Mouse (Mus musculus) c-Kit-negative CD71-positive TER-119-positive erythroid progenitor cells, embryonic 14.5 days (primary cell): ENCODE results near the gene Acvr1b.
A peak's percentile ranks its signal among the peaks of the same experiment; 100 is the strongest.

ENCODE experiments used
- DNase-seq: peaks from one replicate; pipeline ENCODE4 v3.0.0-alpha.2; 2013; ENCODE audit warnings: low read depth, low spot score

Gene Acvr1b

GRCm38 (mm10) chr15:101230503-101230902 lies 56.6 kb downstream of the Acvr1b start:
- DNase-seq: no peak

- peak; percentile 21 for DNase-seq
Measured at GRCm38 (mm10) chr15:101230995-101231647, 57.3 kb downstream of the Acvr1b start.

- DNase-seq: no peak
Measured at GRCm38 (mm10) chr15:101231648-101232180, 57.8 kb downstream of the Acvr1b start.

GRCm38 (mm10) chr15:101232607-101233006 lies 58.7 kb downstream of the Acvr1b start:
- DNase-seq: no peak

- DNase-seq: no peak
Measured at GRCm38 (mm10) chr15:101233183-101233582, 59.3 kb downstream of the Acvr1b start.

- DNase-seq: no peak
Measured at GRCm38 (mm10) chr15:101233641-101234275, 59.9 kb downstream of the Acvr1b start.

- no peak for DNase-seq
Measured at GRCm38 (mm10) chr15:101234611-101235341, 60.9 kb downstream of the Acvr1b start.

GRCm38 (mm10) chr15:101235342-101235698 lies 61.5 kb downstream of the Acvr1b start:
- no peak for DNase-seq

GRCm38 (mm10) chr15:101235728-101236327 lies 62.0 kb downstream of the Acvr1b start:
- no peak for DNase-seq

- DNase-seq: no peak
Measured at GRCm38 (mm10) chr15:101236878-101237277, 63.0 kb downstream of the Acvr1b start.

- DNase-seq: no peak
Measured at GRCm38 (mm10) chr15:101238885-101239511, 65.1 kb downstream of the Acvr1b start.

- no peak for DNase-seq
Measured at GRCm38 (mm10) chr15:101239821-101240220, 66.0 kb downstream of the Acvr1b start.

GRCm38 (mm10) chr15:101240799-101241204 lies 66.9 kb downstream of the Acvr1b start:
- peak; percentile 17 for DNase-seq

GRCm38 (mm10) chr15:101241236-101241635 lies 67.4 kb downstream of the Acvr1b start:
- DNase-seq: no peak

GRCm38 (mm10) chr15:101241853-101242252 lies 68.0 kb downstream of the Acvr1b start:
- no peak for DNase-seq

- DNase-seq: no peak
Measured at GRCm38 (mm10) chr15:101242645-101243044, 68.8 kb downstream of the Acvr1b start.

- DNase-seq: no peak
Measured at GRCm38 (mm10) chr15:101244012-101244411, 70.1 kb downstream of the Acvr1b start.

- peak; percentile 50 for DNase-seq
Measured at GRCm38 (mm10) chr15:101246231-101247154, 72.6 kb downstream of the Acvr1b start.

GRCm38 (mm10) chr15:101247155-101247498 lies 73.3 kb downstream of the Acvr1b start:
- no peak for DNase-seq

GRCm38 (mm10) chr15:101248029-101248710 lies 74.3 kb downstream of the Acvr1b start:
- DNase-seq: no peak
